Mouse (Mus musculus) neural tube, embryonic 14.5 days (tissue): ENCODE results near the gene Thada. TPM values are rescaled to one million over a fixed set of nuclear protein-coding genes. Genes with fewer than 3 reads are reported as not detected.

Source experiments
- ATAC-seq: fragments of 200-750 bp; cut with Nextera tagmentation; 2 replicates; pipeline ENCODE4 v1.8.0; 2017; ENCODE audit warnings: low read depth, mild to moderate bottlenecking, moderate TSS enrichment, moderate library complexity
- H3K27ac ChIP-seq: fragments of 300-500 bp; sonication (generic); 2 replicates; pipeline ENCODE4 v1.5.1; 2014; ENCODE audit warnings: low read depth, mild to moderate bottlenecking, control low read depth, low read length, moderate library complexity, mixed read lengths
- H3K27me3 ChIP-seq: fragments of 300-500 bp; sonication (generic); 2 replicates; pipeline ENCODE4 v1.6.1; 2014; ENCODE audit warnings: low read length; ENCODE audit not compliant: control insufficient read depth, insufficient read depth
- H3K36me3 ChIP-seq: fragments of 300-500 bp; sonication (generic); 2 replicates; pipeline ENCODE4 v1.6.1; 2014; ENCODE audit warnings: low read length, mixed read lengths; ENCODE audit not compliant: control insufficient read depth, insufficient read depth
- H3K4me1 ChIP-seq: fragments of 300-500 bp; sonication (generic); 2 replicates; pipeline ENCODE4 v1.6.1; 2014; ENCODE audit warnings: low read length; ENCODE audit not compliant: control insufficient read depth, insufficient read depth
- H3K4me2 ChIP-seq: fragments of 300-500 bp; sonication (generic); 2 replicates; pipeline ENCODE4 v1.6.1; 2014; ENCODE audit warnings: mild to moderate bottlenecking, low read depth, low read length, control low read depth
- H3K4me3 ChIP-seq: fragments of 300-500 bp; sonication (generic); 2 replicates; pipeline ENCODE4 v1.5.1; 2014; ENCODE audit warnings: low read depth, low read length, control low read depth, mixed read lengths
- H3K9ac ChIP-seq: fragments of 300-500 bp; sonication (generic); replicated peaks from 2 replicates; pipeline ENCODE4 v1.6.1; 2014; ENCODE audit warnings: low read depth, mild to moderate bottlenecking, control low read depth, low read length, mixed read lengths
- H3K9me3 ChIP-seq: fragments of 300-500 bp; sonication (generic); 2 replicates; pipeline ENCODE4 v1.6.1; 2016; ENCODE audit warnings: low read length; ENCODE audit not compliant: control insufficient read depth
- WGBS: fragments of 180-500 bp; shearing (Covaris S2); extraction: QIAGEN DNeasy Blood & Tissue Kit; methylation state at CpG from one replicate; pipeline ENCODE4 v1.1.7; 2014; 5-methylcytosine and 5-hydroxymethylcytosine counted together
- polyA plus RNA-seq: library from polyadenylated mRNA; unstranded; fragments of >200 nt; fragmentation: Nextera tagmentation; extraction: Ambion mirVana; gene quantifications from 2 replicates; pipeline ENCODE4 v1.2.1, GENCODE M21; 2014

The Thada gene
- 8.7 and 12.8 TPM in 2 replicates for polyA plus RNA-seq

DNA sequence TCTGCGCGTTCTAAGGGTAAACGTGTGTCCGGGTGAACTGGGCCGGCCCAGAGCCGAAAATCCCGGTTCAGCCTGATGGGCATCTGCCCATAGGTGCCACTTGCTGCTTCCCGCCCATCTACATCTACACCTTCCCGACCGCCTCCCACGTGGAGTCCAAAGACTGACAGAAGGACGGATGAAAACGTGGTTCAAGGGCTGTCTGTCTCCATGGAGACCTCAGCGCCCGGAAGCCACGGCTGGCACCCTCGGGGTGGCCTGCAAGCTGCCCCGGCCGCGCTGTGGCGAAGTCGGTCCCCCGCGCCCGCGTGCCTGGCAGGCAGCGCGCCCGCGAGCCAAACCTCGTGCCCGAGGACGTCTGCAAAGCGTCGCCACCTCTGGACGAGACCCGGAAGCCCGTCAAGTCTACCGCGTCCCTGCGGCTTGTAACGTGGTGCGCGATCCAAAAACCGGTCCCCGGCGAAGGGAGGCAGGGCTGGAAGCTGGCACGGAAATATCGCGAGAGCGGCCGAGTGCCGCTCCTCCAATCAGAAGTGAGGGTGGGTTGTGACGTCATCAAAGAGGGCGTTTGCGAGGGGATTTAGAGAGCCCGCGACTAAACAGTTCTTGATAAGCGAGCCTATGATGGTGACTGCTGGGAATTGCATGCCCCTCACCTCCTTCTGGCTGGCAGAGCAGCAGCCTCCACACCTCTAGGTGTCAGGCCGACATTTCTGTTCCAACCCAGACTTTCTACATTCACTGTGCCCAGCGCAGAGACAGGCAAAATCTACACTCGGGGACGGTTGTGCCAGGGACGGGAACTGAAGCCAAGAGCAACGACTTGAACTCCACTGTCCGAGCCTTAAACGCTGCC lies at the start of gene Thada:
Gene Thada, minus strand, starts transcription at position 453 of the 856 bp plus-strand sequence.
- peak; percentile 99 for ATAC-seq
- H3K36me3 ChIP-seq = no peaks in the 10 kb centered on the region
- H3K4me3 ChIP-seq = peak within 1 kb of the TSS; percentile 87
- peak within 1 kb of the TSS; percentile 81 for H3K4me2 ChIP-seq
- H3K4me1 ChIP-seq = peaks cover 6% of the 10 kb centered on the region; the same call in 1 of the 2 replicates
- no peaks in the 10 kb centered on the region for H3K9me3 ChIP-seq
- under 1% methylated on average over 67 of the region's 67 CpGs for WGBS
- no peaks in the 10 kb centered on the region for H3K27me3 ChIP-seq
- peak within 1 kb of the TSS; percentile 88 for H3K9ac ChIP-seq
- H3K27ac ChIP-seq = peak within 1 kb of the TSS; percentile 86

DNA sequence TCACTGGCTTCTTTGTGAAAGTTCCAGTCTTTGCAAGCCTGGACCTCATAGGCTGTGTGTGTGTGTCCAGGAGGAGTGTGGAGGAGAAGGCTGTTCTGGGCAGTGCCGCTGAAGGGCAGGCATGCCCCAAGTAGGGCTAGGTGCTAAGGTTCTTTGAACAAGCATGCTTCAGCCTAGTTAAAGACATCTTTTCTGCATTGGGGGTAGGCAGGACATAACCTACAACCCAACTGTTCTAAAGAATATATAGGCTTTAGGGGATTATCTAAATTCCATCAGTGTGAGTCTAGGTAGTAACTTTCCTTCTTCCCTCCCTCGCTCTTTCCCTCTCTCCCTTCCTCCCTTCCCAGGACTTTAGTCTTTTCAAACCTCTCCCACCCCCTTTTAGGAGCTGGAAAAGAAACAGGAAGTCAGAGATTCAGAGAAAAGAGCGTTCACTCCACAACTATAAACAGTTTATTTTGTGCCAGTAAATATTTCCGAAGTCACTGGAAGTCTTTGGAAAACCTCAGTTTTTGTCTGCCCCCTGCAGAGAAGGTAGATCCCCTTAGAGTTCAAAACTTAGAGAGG lies 46.6 kb upstream of the Thada start:
- WGBS = 41% methylated on average over 4 of the region's 4 CpGs
- Histone ChIP-seq H3K36me3 (no peaks in the 10 kb centered on the region), H3K4me3 (peak overlapping the region; percentile 49), H3K27ac (no peak overlapping the region), H3K4me2 (peak overlapping the region; percentile 95), H3K9me3 (no peaks in the 10 kb centered on the region), H3K4me1 (no peaks in the 10 kb centered on the region), H3K27me3 (no peaks in the 10 kb centered on the region), H3K9ac (peak overlapping the region; percentile 80; the same call in 1 of the 2 replicates)
- ATAC-seq = 0 out of 2 replicates have a peak, but pooled peaks have one; percentile 20

GRCm38 (mm10) chr17:84511682-84512515 lies 45.9 kb upstream of the Thada start, which contains the start of gene Plekhh2:
Gene Plekhh2, plus strand, starts transcription at chr17:84511895.
- H3K9ac ChIP-seq = peak within 1 kb of the TSS; percentile 80
- WGBS = under 1% methylated on average over 77 of the region's 79 CpGs
- peak within 1 kb of the TSS; percentile 49 for H3K4me3 ChIP-seq
- no peaks in the 10 kb centered on the region for H3K4me1 ChIP-seq
- no peaks in the 10 kb centered on the region for H3K36me3 ChIP-seq
- peak within 1 kb of the TSS; percentile 95 for H3K4me2 ChIP-seq
- H3K9me3 ChIP-seq = no peaks in the 10 kb centered on the region
- H3K27ac ChIP-seq = no peak within 1 kb of the TSS
- ATAC-seq = peak; percentile 91
- no peaks in the 10 kb centered on the region for H3K27me3 ChIP-seq

DNA sequence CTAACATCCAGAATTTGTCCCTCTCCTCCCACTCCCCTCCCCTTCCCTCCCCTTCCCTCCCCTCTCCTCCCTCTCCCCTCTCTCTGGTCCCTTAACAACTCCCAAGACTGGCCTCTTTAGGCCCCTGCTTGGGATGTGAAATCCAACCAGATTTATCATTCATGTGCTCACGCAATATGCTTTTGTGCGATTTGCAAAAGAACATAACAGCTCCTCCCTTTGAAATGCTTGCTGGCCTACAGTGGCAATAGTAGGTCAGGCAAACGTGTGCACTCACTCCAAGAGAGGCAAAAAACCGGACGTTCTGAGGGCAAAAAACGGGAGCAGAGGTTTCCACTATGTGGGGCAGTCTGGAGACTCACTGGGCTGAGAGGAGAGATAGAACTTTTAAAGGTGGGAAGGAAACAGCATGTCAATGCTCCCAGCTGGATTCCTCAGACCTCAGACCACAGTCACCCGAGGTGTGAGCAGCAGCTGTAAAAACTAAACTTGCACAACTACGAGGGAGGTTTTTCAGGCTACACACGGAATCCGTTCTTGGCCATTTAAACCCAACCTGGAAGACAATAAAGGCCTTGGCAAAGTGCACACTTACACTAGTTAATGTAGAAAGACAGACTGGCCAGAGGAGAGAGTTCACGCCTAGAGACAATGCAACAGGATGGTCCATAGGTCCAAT lies 45.1 kb upstream of the Thada start:
- Histone ChIP-seq H3K4me3 (peak overlapping the region; percentile 49), H3K4me1 (no peaks in the 10 kb centered on the region), H3K4me2 (peak overlapping the region; percentile 95), H3K27me3 (no peaks in the 10 kb centered on the region), H3K9ac (peak overlapping the region; percentile 80), H3K9me3 (no peaks in the 10 kb centered on the region), H3K36me3 (no peaks in the 10 kb centered on the region), H3K27ac (no peak overlapping the region)
- no peak for ATAC-seq
- WGBS = 33% methylated on average over 11 of the region's 11 CpGs

DNA sequence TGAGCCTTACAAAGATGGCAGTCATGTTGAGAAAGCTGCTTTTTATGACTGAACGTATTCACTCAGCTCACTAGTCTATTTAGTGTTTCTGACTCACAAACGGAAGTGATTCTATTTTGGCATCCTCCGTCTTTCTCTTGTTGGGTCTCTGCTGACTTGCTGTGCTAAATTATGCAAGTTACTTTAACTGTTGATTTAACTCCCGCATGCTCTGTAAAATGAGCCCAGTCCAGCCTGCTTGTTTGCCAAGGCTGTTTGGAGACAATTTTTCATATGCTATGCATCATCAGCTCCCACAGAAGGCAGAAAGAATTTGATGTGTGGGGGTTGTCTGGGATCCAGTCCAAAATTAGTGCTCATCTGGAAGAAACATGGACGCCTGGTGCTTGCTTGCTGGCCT lies 44.4 kb upstream of the Thada start:
- H3K4me1 ChIP-seq = no peaks in the 10 kb centered on the region
- no peaks in the 10 kb centered on the region for H3K27me3 ChIP-seq
- H3K27ac ChIP-seq = no peak overlapping the region
- WGBS = 42% methylated on average over 5 of the region's 5 CpGs
- no peak overlapping the region for H3K9ac ChIP-seq
- ATAC-seq = no peak
- H3K9me3 ChIP-seq = no peaks in the 10 kb centered on the region
- no peak overlapping the region for H3K4me2 ChIP-seq
- H3K4me3 ChIP-seq = no peak overlapping the region
- no peaks in the 10 kb centered on the region for H3K36me3 ChIP-seq

GRCm38 (mm10) chr17:84509176-84509575 lies 43.2 kb upstream of the Thada start:
- Histone ChIP-seq H3K27me3 (no peaks in the 10 kb centered on the region), H3K9me3 (no peaks in the 10 kb centered on the region), H3K4me2 (no peak overlapping the region), H3K36me3 (no peaks in the 10 kb centered on the region), H3K9ac (no peak overlapping the region), H3K4me3 (no peak overlapping the region), H3K4me1 (no peaks in the 10 kb centered on the region), H3K27ac (no peak overlapping the region)
- ATAC-seq = no peak
- 43% methylated on average over 4 of the region's 4 CpGs for WGBS

- no peak for ATAC-seq
- WGBS = 25% methylated on average over 3 of the region's 3 CpGs
- Histone ChIP-seq H3K4me2 (no peak overlapping the region), H3K27ac (no peak overlapping the region), H3K27me3 (no peaks in the 10 kb centered on the region), H3K4me3 (no peak overlapping the region), H3K9me3 (no peaks in the 10 kb centered on the region), H3K4me1 (no peaks in the 10 kb centered on the region), H3K36me3 (no peaks in the 10 kb centered on the region), H3K9ac (no peak overlapping the region)
These were observed 42.7 kb upstream of the Thada start for GRCm38 (mm10) chr17:84508736-84509135.

- no peak overlapping the region for H3K4me2 ChIP-seq
- H3K27me3 ChIP-seq = no peaks in the 10 kb centered on the region
- H3K4me1 ChIP-seq = no peaks in the 10 kb centered on the region
- no peaks in the 10 kb centered on the region for H3K9me3 ChIP-seq
- H3K27ac ChIP-seq = no peak overlapping the region
- H3K4me3 ChIP-seq = no peak overlapping the region
- 73% methylated on average over 2 of the region's 2 CpGs for WGBS
- no peak overlapping the region for H3K9ac ChIP-seq
- no peak for ATAC-seq
- no peaks in the 10 kb centered on the region for H3K36me3 ChIP-seq
These were observed 39.9 kb upstream of the Thada start for GRCm38 (mm10) chr17:84505922-84506321.
